Mouse (Mus musculus) brain, adult 2 months (tissue): Measurements from ENCODE around the gene Mafb.

ENCODE experiments used
- DNase-seq: peaks from one replicate; pipeline ENCODE4 v3.0.0; 2011; ENCODE audit warnings: low read depth, low spot score

The Mafb gene

DNA sequence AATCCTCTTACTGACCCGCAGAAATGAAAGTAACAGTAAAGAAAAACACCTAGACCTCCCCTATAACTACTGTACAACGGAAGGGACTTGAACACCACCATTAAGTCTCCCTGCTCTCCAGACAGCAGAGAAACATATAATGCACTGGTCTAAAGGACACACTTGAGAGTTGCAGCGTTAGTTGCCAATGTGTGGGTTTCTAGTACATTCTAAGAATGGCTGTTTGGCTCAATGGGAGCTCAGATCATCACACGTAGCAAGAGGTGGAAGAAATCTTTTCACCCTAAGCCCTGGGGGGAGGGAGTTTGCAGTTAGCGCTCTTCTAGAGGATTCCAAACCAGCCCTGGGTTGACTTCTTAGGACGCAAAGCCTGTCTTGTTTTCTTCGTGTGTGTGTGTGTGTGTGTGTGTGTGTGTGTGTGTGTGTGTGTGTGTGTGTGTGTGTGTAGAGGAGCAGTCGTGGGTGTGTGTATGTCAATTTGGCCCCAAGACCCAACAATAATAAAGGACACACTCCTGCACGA is 2.7 kb downstream of the Mafb start:
- DNase-seq: no peak

DNA sequence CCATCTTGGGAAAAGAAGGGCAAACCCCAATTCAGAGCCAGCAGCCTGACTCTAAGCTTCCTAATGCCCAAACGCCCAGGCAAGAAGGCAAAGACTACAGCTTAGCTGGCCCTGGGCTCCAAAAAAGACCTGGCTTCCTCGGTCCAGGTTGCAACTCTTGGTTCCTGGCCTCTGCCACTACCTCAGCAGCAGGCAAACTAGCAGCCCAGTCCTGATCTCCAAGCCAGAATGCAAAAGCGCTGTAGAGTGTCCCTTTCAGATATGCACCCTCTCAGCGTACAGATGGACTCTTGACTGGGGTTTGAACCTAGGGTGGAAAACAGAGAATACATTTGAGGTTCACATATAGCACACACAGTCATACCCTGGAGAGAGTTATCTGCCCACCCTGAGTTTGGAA is 3.7 kb downstream of the Mafb start:
- no peak for DNase-seq

DNA sequence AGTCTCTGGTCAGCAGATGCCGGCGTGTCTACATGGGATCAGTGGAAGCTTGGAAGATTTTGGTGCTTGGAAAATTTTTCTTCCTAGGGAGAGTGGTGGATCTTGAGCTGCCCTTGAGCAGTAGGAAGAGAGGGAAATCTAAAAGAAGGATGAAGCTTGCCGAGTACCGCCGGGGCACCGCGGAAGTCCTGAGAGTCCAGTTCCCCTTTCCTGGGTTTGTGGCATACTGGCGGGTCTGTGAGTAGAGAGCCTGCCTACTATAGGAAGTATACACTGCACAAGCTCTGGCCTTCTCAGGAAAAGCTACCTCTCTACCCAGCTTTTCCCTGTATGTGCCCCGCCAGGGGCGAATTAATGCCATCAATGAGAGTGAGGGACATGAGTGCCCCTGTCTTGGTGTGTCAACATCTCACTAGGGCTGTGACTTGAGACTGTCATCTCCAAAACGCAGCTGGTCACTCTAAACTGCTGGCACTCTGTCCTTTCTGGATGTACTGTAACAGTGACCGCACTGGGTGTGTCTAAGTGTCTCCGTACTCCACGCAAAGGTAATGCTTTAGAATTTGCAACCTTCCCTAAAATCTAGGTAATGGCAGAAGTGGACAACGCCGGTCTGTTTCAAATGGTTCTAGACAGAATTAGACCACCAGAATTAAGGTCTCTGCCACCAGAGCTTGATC is 5.3 kb downstream of the Mafb start:
- DNase-seq: no peak

DNA sequence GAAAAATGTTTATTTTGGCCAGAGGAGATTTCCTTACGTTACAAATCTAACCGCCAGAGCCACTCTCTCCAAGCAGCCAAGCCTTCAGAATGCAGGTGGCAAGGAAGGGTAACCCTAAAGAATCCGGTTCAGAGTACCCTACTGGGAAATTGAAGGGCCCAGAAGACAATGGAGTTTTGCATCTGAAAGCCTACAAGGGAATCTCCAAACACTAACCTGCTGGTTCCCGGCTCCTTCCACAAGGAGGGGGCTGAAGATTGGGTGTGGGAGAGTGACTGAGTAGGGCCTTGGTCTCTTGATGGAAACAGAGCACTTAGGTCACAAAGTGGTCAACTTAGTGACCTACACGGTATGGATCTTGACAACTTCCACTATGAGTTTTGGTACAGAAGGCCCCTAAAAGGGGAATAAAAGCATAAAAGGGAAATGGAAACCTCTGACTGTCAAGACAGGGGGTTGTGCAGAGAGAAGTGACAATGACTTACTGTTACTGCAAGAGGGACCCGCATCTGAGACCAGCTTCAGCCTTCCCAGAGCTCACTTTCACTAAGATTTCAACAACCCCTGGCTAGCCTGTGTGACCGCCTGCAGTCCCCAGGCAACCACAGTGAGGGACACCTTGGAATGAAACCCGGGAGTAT is 6.5 kb downstream of the Mafb start:
- no peak for DNase-seq

DNA sequence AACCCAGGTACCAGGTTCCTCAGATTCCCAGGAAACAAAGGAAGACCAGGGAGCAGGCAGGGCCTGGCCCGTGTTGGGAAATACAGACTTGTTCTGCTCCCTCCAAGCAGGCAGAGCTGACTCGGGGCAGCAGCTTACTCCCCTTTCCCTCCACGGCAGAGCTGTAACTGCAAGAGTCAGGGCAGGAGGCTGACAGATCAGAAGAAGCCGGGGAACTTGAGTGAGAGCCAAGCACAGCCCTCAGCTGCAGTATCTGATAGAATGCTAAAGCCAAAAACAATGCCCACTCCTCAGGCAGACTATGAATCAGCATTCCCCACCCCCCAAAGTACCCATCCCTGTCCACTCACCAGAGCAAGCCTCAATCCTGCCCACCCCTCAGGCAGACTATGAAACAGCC is 8.0 kb downstream of the Mafb start:
- no peak for DNase-seq

DNA sequence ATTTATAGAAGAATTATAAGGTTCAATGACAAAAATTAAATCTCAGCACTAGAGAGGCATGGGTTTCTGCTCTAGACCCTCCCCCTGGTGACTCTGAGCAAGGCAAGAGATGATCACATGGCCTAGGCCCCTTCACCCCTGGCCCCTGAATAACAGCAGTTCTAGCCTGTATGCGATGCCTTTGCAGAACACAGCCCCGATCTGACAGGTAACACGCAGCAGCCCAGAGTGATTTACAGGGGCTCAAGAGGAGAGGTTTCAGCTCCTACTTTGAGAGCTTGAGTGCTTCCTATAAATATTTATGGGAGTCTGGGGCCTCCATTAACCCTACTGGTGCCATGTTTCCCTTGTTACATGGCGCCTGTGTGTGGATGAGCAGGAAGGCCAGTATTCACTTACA is 9.4 kb downstream of the Mafb start:
- no peak for DNase-seq

DNA sequence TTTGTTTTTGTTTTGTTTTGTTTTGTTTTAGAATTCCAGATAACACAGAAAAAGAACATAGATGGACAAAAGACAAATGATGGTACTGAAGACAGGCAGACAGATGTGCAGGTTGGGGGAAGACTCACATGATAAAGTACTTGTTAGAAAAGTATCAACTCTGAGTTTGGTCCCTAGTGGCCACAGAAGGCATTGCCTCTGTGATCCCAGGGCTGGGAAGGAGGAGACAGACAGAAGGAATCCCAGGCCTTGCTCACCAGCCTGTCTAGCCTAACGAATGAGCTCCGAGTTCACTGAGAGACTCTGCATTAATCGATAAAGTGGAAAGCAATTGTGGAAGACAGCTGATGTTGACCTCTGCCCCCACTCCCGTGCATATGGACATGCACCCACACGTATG is 10.7 kb downstream of the Mafb start:
- no peak for DNase-seq

DNA sequence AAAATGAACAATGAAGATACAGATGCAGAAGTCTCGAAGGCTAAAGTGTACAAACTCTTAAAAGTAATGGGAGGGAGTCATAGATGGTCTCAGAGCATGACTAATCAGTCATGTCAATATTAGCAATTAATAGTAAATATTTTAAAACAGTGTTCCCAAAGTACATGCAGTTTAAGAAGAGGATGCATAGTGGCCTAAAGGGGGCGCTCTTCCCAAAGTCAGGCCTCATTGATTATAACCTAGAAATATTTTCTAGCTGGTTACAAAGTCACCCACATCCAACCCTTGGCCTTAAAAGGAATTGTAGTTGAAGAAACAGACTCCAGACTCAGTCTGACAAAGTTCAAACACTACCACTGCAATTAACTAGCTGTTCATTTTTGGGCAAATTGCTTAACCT is 12.5 kb downstream of the Mafb start:
- no peak for DNase-seq

DNA sequence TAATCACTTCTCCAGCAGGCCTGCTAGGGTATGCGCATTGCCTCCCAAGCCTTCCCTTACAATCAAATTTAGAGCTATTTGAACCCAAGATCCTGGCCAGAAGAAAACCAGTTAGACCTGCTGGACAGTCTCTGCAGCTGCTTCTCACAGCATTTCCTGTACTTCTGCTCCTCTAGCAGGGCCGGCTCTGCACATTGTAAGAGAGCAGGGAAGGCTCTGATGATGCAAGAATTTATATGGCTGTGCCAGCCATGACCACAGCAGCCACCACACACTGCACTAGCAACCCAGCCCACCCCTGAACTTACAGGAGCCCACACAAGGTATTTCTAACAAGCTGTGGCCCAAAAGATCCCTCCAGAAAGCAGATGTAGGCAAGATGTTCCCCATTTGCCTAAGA is 13.3 kb downstream of the Mafb start:
- DNase-seq: no peak

DNA sequence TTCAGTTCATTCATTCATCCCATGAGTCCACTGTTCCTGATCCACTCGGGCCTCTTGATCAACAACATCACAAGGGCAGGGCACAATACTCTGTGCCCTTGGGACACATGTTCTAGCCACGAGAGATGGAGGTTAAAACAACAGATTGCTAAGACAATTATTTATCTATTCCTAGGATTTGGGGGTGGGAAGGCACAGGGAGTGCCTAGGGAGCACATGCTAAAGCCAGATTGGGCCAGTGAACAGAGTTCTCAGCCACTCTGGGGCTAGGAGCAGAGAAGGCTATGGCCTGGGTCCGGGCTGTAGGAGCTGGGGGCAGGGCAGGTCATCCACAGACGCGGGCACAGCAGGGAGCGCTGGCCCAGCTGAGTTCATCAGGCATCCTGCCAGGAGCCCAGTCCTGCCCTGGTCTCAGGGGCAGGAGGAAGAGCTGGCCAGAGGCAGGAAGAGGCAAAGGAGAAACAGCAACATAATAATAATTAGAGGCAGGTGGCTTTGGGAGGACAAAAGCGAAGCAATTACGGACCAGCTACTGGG is 15.8 kb downstream of the Mafb start:
- no peak for DNase-seq

DNA sequence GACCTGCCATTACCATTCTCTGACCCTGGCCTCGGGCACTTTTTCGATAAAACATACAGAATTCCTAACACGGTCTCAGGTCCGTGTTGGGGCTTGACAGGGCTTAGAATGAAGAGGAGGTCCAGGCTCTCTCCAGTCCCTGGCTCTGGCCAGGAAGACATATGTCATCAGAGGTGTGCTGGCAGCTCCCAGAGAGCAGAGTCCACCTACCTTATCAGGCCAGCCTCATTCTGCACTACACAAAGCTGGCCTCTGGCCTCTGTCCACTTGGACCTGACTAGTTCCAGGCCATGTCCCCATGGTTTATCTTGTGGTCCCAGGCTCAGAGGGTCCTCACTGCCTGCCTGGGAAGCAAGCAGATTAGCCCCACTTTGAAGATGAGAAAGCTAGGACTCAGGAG is 17.3 kb downstream of the Mafb start:
- no peak for DNase-seq

DNA sequence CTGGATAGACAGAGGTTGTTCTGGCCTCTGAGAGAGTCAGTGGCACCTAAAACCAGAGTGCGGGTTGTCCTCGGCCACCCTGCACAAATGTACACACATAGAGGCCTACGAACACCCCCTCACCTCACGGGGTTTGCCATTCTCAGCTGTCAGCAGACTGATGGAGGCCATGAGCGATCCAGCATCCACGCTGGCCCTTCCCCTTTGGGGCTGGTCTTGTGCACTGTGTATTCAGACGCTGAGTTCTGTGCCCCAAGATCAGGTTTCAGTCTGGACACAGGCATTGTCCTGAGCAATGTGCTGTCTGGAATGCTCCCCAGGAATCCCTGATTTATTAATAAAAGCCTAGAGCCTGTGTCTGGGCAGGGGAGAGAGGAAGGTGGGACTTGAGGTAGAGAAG is 18.1 kb downstream of the Mafb start:
- no peak for DNase-seq

DNA sequence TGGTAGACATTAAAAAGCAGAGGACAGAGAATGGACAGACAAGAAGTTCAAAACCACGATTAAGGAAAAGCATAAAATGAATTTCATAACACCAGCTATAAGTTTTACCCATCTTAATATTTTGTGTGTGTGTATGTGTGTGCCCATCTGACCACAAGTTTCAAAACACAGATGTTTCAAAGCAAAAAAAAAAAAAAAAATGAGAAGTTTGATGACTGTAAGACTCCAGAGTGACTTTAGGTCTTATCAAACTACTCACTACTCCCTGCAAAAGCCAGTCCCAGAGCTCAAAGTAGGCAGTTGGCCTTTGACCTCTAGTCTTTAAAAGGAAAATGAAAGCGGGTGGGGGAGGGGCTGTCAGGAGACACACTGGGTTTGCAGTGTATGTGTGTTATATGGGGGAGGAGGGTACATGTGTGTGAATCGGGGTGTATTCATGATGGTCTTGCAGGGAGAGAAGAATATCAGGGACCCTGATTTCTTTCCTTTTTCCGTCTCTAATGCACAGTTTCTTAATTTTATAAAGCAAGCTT is 18.7 kb downstream of the Mafb start:
- no peak for DNase-seq

DNA sequence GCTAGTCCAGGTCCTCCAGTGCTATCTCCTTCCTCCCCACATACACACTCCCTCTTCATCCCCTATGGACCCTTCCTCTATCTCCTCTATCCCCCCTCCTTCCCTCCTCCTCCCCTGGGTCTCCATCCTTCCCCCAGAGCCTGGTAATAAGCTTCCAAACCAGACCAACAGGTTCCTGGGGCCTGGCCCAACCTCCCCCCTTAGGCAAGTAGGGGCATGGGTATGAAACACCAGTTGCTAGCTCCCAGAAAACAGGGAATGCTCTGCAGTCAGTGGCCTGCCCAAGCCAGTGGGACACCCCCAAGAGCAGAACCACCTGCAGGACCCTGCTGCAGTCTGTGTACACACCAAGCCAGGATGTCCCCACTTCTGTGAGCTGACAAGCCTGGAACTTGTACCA is 21.2 kb downstream of the Mafb start:
- DNase-seq: no peak

DNA sequence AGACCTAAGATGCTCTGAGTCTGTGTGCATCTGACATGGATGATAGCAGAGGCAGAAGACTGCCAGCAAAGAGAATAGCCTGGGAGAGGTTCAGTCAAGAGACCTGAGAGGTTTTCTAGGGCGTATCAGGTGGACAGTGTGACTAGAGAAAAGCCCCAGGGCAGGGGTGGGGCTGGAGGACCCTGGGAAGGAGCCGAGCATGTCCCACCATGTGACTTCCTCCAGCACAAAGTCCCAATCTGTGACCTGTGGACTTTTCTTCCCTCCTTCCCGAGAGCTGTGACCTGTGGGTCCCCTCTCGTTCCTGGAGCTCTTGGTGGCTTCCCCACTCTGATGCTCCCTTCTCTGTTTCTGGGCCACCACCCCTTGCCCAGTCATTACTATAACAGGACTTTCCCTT is 26.7 kb downstream of the Mafb start:
- no peak for DNase-seq

DNA sequence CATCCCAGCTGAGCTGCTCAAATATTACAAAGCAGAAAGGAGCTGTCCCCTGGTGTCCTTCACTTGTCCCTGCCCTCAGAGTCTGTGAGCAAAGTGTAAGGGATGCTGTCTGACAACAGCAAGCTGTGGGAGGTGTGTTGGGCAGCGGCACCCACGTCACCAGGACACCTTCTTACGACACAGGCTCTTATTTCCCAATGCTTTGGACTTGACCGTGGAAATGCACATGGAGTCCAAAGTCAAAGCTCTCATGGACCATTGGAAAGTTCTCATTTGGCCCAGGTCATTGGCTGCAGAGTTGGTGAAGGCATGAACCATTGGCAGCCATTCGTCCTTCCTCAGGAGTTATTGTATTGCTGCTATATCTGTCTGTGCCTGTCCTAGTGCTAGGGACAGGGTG is 27.3 kb downstream of the Mafb start:
- no peak for DNase-seq

DNA sequence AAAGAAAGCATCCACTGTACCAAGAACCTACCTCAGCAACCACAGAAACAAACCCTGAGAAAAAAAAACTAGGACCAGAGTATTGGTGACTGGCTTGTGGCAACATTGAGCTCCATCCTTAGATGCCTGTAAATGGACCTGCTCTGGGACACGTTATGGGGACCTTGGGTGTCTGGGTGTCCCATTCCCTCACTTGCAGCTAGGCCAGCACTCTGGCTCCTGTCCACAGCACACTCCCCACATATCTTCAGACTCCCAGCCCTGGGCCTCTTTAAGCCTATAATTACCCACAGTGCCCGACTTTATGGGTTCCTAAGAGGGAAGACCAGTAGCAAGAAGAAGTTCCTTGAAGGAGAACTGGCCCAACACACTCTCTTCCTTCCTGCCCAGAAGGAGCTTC is 30.8 kb downstream of the Mafb start:
- DNase-seq: no peak

DNA sequence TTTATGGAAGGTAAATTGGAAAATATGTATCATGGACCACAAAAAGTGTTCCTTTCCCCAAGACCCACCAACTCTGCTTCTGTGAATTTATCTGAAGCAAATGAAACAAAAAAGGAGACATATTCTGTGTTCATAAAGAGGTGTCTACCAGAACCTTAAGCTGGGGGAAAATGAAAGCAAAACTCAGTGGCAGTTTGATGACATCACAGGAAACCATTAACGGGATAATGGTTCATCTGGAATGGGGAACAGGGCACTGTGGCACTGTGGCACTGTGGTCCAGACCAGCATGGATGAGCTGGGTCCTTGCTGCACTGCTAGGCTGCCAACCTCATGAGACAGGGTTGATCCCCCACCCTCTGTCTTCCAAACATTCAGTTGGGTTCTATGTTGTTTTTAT is 31.8 kb downstream of the Mafb start:
- no peak for DNase-seq

DNA sequence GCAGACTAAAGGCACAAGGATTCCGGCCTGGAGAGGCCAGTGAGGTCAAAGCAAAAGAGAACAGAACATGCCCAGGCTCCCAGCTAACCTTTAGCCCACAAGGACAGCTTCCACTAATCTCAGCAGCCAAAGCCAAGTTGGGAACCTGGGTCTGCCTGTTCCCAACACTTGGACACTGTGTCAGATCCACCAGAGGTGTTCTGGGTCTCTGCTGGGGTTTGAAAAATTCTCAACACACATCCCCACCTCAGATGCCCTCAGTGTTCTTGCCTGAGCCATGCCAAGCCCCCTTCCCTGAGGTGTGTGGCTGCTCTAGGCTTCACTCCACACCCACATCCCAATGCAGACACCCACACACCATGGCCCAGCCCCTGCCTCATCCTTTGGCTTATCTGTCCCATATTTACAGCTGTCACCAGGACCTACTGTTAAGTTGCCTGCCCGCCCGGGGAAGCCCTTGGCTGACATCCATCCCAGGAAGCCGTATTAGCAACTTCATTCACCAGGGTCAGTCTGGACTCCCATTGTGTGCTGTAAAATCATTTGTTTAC is 32.7 kb downstream of the Mafb start, which contains the start of gene Gm826:
Gene Gm826 (minus strand): TSS at position 52 of the 551 bp plus-strand sequence.
- no peak for DNase-seq

DNA sequence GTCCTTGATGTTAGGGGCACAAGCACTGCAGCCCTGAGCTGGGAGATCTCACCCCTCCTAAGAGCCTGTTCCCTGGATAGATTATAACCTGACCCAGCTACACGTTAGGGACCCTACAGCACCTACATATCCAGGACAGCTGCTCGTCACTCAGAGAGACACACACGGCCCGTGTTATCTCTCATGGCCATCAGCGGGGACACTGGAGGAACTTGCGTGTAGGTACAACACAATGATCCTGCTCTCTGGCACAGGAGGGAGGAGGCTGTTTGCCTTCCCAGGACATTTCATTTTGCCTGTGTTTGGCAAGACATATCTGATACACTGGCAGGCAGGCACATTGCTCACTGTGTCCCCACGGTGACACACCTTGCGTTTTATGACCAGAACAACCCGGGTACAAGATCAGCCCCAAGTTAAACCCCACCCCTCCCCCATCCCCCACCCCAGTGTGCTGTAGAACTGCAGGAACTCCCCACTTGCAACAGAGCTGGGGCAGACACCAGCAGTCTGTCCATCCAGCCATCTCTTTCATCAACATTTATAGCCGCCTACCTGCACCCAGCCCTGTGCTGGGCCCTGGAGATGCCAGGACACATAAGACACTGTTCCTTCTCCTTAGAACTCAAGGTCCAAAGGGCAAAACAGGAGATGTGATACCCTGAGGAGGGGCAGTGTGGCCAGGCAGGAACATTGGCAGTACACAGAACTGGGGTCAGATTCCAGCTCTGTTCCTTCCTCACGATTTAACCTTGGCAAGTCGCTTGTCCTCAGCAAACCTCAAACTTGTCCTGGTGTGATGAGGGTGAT is 34.1 kb downstream of the Mafb start:
- DNase-seq: no peak

DNA sequence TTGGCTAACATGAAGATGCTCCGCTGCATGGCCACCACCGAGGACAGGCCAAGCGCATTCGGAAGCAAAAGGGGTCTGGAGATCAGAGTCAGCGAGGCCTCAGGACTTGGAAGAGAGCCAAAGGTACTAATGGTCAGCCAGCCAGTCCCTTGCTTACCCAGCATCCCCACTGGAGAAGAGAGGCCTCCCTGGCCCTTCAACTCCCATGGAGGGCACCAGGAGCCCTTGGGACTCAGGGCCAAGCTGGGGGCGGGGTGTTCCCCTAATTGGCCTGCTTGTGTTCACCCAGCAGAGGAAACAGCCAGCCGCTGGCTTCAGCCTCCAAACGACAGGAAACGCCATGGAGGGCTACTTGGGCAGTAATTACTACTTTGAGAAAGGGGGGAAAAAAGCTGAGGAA is 38.0 kb downstream of the Mafb start:
- DNase-seq: no peak

DNA sequence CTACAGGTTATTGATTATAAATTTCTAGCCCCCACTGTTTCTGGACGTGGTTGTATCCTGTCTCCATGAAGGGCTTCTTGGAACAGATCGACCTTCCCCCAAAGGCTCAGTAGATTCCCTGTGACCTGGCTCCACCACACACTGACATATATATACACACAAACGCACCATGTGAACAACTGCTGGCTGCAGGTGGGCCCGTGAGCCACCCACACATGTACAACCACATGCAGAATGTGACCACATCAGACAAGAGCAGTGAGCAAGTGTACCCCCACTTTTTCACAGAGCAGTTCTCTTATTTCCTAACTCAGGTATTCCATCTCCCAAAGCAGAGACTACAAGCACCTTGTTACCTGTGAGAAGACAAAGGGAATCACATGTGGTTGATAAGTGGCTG is 39.1 kb downstream of the Mafb start:
- no peak for DNase-seq
